Mouse (Mus musculus) lung, embryonic 14.5 days (tissue): ENCODE measurements at regions not wholly inside any gene's neighbourhood (a gene's known extent, or its start where the extent isn't known, plus 50 kb on each side); places are given as distances from the start of the nearest gene placed in this dataset.

Source experiments
- ATAC-seq: fragments of 200-750 bp; cut with Nextera tagmentation; 2 replicates; pipeline ENCODE4 v1.8.0; 2017; ENCODE audit warnings: mild to moderate bottlenecking, moderate TSS enrichment, moderate library complexity; ENCODE audit not compliant: insufficient read depth
- DNase-seq: peaks from one replicate; pipeline ENCODE4 v3.0.0-alpha.2; 2015
- H3K27ac ChIP-seq: fragments of 300-500 bp; sonication (generic); 2 replicates; pipeline ENCODE4 v1.5.1; 2014; ENCODE audit warnings: low read depth, mild to moderate bottlenecking, moderate library complexity
- H3K27me3 ChIP-seq: fragments of 300-500 bp; sonication (generic); 2 replicates; pipeline ENCODE4 v1.6.1; 2014; ENCODE audit warnings: low read length, control low read depth; ENCODE audit not compliant: insufficient read depth
- H3K36me3 ChIP-seq: fragments of 300-500 bp; sonication (generic); 2 replicates; pipeline ENCODE4 v1.6.1; 2014; ENCODE audit warnings: control low read depth; ENCODE audit not compliant: insufficient read depth
- H3K4me1 ChIP-seq: fragments of 300-500 bp; sonication (generic); 2 replicates; pipeline ENCODE4 v1.6.1; 2014; ENCODE audit warnings: antibody characterized with exemption, control low read depth; ENCODE audit not compliant: insufficient read depth
- H3K4me2 ChIP-seq: fragments of 300-500 bp; sonication (generic); 2 replicates; pipeline ENCODE4 v1.6.1; 2014; ENCODE audit warnings: mild to moderate bottlenecking
- H3K4me3 ChIP-seq: fragments of 300-500 bp; sonication (generic); 2 replicates; pipeline ENCODE4 v1.5.1; 2014; ENCODE audit warnings: low read depth, low read length
- H3K9ac ChIP-seq: fragments of 300-500 bp; sonication (generic); 2 replicates; pipeline ENCODE4 v1.6.1; 2014
- H3K9me3 ChIP-seq: fragments of 300-500 bp; sonication (generic); 2 replicates; pipeline ENCODE4 v1.6.1; 2016; ENCODE audit warnings: low read depth, low read length, control low read depth
- CTCF ChIP-seq: IDR thresholded peaks from 2 replicates; pipeline ENCODE4 v1.5.1; 2016; ENCODE audit warnings: antibody characterized with exemption, low read depth
- WGBS: fragments of 180-500 bp; shearing (Covaris S2); extraction: QIAGEN DNeasy Blood & Tissue Kit; methylation state at CpG from one replicate; pipeline ENCODE4 v1.1.7; 2014; 5-methylcytosine and 5-hydroxymethylcytosine counted together

- H3K9me3 ChIP-seq, result no peaks in the 10 kb centered on the region
- H3K27me3 ChIP-seq, result no peaks in the 10 kb centered on the region
- DNase-seq (no peak), ATAC-seq (no peak)
- WGBS, result 9% methylated on average over 17 of the region's 17 CpGs
- H3K36me3 ChIP-seq, result no peaks in the 10 kb centered on the region
- no peak overlapping the region for H3K27ac ChIP-seq
- no peaks in the 10 kb centered on the region for H3K4me1 ChIP-seq
- TF ChIP-seq CTCF, result no peak
- H3K4me3 ChIP-seq, result peak overlapping the region; percentile 14; the same call in 1 of the 2 replicates
- H3K4me2 ChIP-seq, result peak overlapping the region; percentile 48
- H3K9ac ChIP-seq, result no peak overlapping the region
Measured at GRCm38 (mm10) chr15:36380461-36381227, 626.9 kb downstream of the Zfp706 start.

- peaks cover 6% of the 10 kb centered on the region; the same call in 1 of the 2 replicates for H3K4me1 ChIP-seq
- no peak overlapping the region for H3K4me3 ChIP-seq
- no peak overlapping the region for H3K4me2 ChIP-seq
- no peak for TF ChIP-seq CTCF
- 85% methylated on average over 4 of the region's 4 CpGs for WGBS
- H3K27me3 ChIP-seq, result no peaks in the 10 kb centered on the region
- DNase-seq, result no peak
- no peak overlapping the region for H3K27ac ChIP-seq
- H3K9ac ChIP-seq, result no peak overlapping the region
- H3K36me3 ChIP-seq, result no peaks in the 10 kb centered on the region
- ATAC-seq, result no peak
- no peaks in the 10 kb centered on the region for H3K9me3 ChIP-seq
Measured at GRCm38 (mm10) chr15:36378640-36379039, 628.9 kb downstream of the Zfp706 start.

GRCm38 (mm10) chr15:36376551-36376950 lies 631.0 kb downstream of the Zfp706 start:
- no peak overlapping the region for H3K9ac ChIP-seq
- TF ChIP-seq CTCF, result no peak
- WGBS, result 73% methylated on average over 6 of the region's 6 CpGs
- H3K4me1 ChIP-seq, result peaks cover 13% of the 10 kb centered on the region; the same call in 1 of the 2 replicates
- ATAC-seq (no peak), DNase-seq (no peak)
- H3K4me2 ChIP-seq, result no peak overlapping the region
- no peaks in the 10 kb centered on the region for H3K36me3 ChIP-seq
- no peaks in the 10 kb centered on the region for H3K9me3 ChIP-seq
- H3K27ac ChIP-seq, result no peak overlapping the region
- H3K4me3 ChIP-seq, result no peak overlapping the region
- no peaks in the 10 kb centered on the region for H3K27me3 ChIP-seq

- peak; percentile 12; the same call in 1 of the 2 replicates for ATAC-seq
- H3K27ac ChIP-seq, result peak overlapping the region; percentile 93
- peak overlapping the region; percentile 78 for H3K4me2 ChIP-seq
- WGBS, result 0% methylated on average over 1 of the region's 1 CpGs
- TF ChIP-seq CTCF, result no peak
- H3K36me3 ChIP-seq, result no peaks in the 10 kb centered on the region
- H3K9me3 ChIP-seq, result no peaks in the 10 kb centered on the region
- H3K4me1 ChIP-seq, result peaks cover 13% of the 10 kb centered on the region; the same call in 1 of the 2 replicates
- H3K27me3 ChIP-seq, result no peaks in the 10 kb centered on the region
- H3K4me3 ChIP-seq, result peak overlapping the region; percentile 39
- DNase-seq, result no peak
- peak overlapping the region; percentile 41; the same call in 1 of the 2 replicates for H3K9ac ChIP-seq
Measured at GRCm38 (mm10) chr15:36375549-36375885, 632.1 kb downstream of the Zfp706 start.

- DNase-seq (peak; percentile 79), ATAC-seq (peak; percentile 85)
- WGBS, result 2% methylated on average over 20 of the region's 20 CpGs
Measured at GRCm38 (mm10) chr15:36374732-36375548, 632.6 kb downstream of the Zfp706 start.

GRCm38 (mm10) chr15:36373900-36374611 lies 633.5 kb downstream of the Zfp706 start:
- H3K9ac ChIP-seq, result peak overlapping the region; percentile 41
- ATAC-seq (peak; percentile 82), DNase-seq (peak; percentile 66)
- H3K36me3 ChIP-seq, result no peaks in the 10 kb centered on the region
- H3K4me1 ChIP-seq, result peaks cover 13% of the 10 kb centered on the region; the same call in 1 of the 2 replicates
- TF ChIP-seq CTCF, result no peak
- 7% methylated on average over 11 of the region's 11 CpGs for WGBS
- H3K27me3 ChIP-seq, result no peaks in the 10 kb centered on the region
- H3K27ac ChIP-seq, result peak overlapping the region; percentile 93
- H3K4me2 ChIP-seq, result peak overlapping the region; percentile 78
- peak overlapping the region; percentile 39 for H3K4me3 ChIP-seq
- no peaks in the 10 kb centered on the region for H3K9me3 ChIP-seq

More at GRCm38 (mm10) chr15:36374732-36375548, 632.6 kb downstream of the Zfp706 start:
- Histone ChIP-seq H3K27me3 (no peaks in the 10 kb centered on the region), H3K27ac (peak overlapping the region; percentile 93), H3K4me1 (peaks cover 13% of the 10 kb centered on the region; the same call in 1 of the 2 replicates), H3K9me3 (no peaks in the 10 kb centered on the region), H3K4me2 (peak overlapping the region; percentile 78), H3K9ac (peak overlapping the region; percentile 41), H3K4me3 (peak overlapping the region; percentile 39), H3K36me3 (no peaks in the 10 kb centered on the region)
- no peak for TF ChIP-seq CTCF
